Mouse (Mus musculus) embryonic facial prominence, embryonic 14.5 days (tissue): ENCODE measurements at regions not wholly inside any gene's neighbourhood (a gene's known extent, or its start where the extent isn't known, plus 50 kb on each side); places are given as distances from the start of the nearest gene placed in this dataset.
A peak's percentile ranks its signal among the peaks of the same experiment; 100 is the strongest.

ENCODE experiments used
- ATAC-seq: fragments of 200-750 bp; cut with Nextera tagmentation; 2 replicates; pipeline ENCODE4 v1.8.0; 2017; ENCODE audit warnings: low read depth, moderate number of reproducible peaks, moderate TSS enrichment
- DNase-seq: peaks from one replicate; pipeline ENCODE4 v3.0.0-alpha.2; 2015; ENCODE audit warnings: low spot score
- H3K27ac ChIP-seq: fragments of 300-500 bp; sonication (generic); replicated peaks from 2 replicates; pipeline ENCODE4 v1.5.1; 2014; ENCODE audit warnings: low read depth, mild to moderate bottlenecking, low read length, moderate library complexity
- H3K27me3 ChIP-seq: fragments of 300-500 bp; sonication (generic); replicated peaks from 2 replicates; pipeline ENCODE4 v1.6.1; 2014; ENCODE audit warnings: low read length; ENCODE audit not compliant: control insufficient read depth, insufficient read depth
- H3K36me3 ChIP-seq: fragments of 300-500 bp; sonication (generic); 2 replicates; pipeline ENCODE4 v1.6.1; 2014; ENCODE audit warnings: low read length, mixed read lengths; ENCODE audit not compliant: control insufficient read depth, insufficient read depth
- H3K4me1 ChIP-seq: fragments of 300-500 bp; sonication (generic); 2 replicates; pipeline ENCODE4 v1.6.1; 2014; ENCODE audit warnings: antibody characterized with exemption, low read length; ENCODE audit not compliant: control insufficient read depth, insufficient read depth
- H3K4me2 ChIP-seq: fragments of 300-500 bp; sonication (generic); 2 replicates; pipeline ENCODE4 v1.6.1; 2014; ENCODE audit warnings: low read depth, mild to moderate bottlenecking, low read length, moderate library complexity, mixed read lengths
- H3K4me3 ChIP-seq: fragments of 300-500 bp; sonication (generic); 2 replicates; pipeline ENCODE4 v1.5.1; 2014; ENCODE audit warnings: low read depth, mild to moderate bottlenecking, low read length
- H3K9ac ChIP-seq: fragments of 300-500 bp; sonication (generic); 2 replicates; pipeline ENCODE4 v1.6.1; 2014; ENCODE audit warnings: low read depth, mild to moderate bottlenecking, low read length, moderate library complexity, mixed read lengths
- H3K9me3 ChIP-seq: fragments of 300-500 bp; sonication (generic); 2 replicates; pipeline ENCODE4 v1.6.1; 2016; ENCODE audit warnings: low read length; ENCODE audit not compliant: control insufficient read depth
- WGBS: fragments of 180-500 bp; shearing (Covaris S2); extraction: QIAGEN DNeasy Blood & Tissue Kit; methylation state at CpG from one replicate; pipeline ENCODE4 v1.1.7; 2014; 5-methylcytosine and 5-hydroxymethylcytosine counted together

- Histone ChIP-seq H3K27me3 (no peaks in the 10 kb centered on the region), H3K36me3 (no peaks in the 10 kb centered on the region), H3K9me3 (no peaks in the 10 kb centered on the region), H3K4me2 (no peak overlapping the region), H3K4me1 (no peaks in the 10 kb centered on the region), H3K4me3 (no peak overlapping the region), H3K27ac (no peak overlapping the region), H3K9ac (no peak overlapping the region)
- ATAC-seq (no peak), DNase-seq (no peak)
- WGBS: 49% methylated on average over 7 of the region's 7 CpGs
Measured at GRCm38 (mm10) chr5:51888404-51888803, 301.9 kb downstream of the Dhx15 start.

DNA sequence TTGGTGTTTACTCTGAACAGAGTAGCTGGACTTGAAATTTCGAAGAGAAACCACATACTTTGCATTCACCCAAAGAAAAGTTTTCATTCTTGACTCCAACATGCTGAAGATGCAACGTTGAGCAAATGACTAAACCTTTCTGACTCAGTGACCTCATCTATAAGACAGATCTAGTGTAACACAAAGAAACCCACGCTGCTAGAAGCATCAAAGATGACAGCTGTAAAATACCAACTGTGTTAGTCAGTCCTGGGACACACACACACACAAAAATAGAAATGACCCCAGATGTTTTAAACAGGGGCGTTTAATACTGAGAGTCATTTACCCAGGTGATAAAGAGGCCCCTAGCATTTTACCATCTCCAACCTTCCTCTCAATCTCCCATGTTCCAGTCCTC lies 307.7 kb downstream of the Dhx15 start:
- DNase-seq (no peak), ATAC-seq (no peak)
- H3K4me3 ChIP-seq: no peak overlapping the region
- no peaks in the 10 kb centered on the region for H3K36me3 ChIP-seq
- no peak overlapping the region for H3K4me2 ChIP-seq
- no peaks in the 10 kb centered on the region for H3K4me1 ChIP-seq
- no peak overlapping the region for H3K27ac ChIP-seq
- WGBS: 68% methylated on average over 4 of the region's 4 CpGs
- no peak overlapping the region for H3K9ac ChIP-seq
- H3K9me3 ChIP-seq: no peaks in the 10 kb centered on the region
- H3K27me3 ChIP-seq: no peaks in the 10 kb centered on the region

DNA sequence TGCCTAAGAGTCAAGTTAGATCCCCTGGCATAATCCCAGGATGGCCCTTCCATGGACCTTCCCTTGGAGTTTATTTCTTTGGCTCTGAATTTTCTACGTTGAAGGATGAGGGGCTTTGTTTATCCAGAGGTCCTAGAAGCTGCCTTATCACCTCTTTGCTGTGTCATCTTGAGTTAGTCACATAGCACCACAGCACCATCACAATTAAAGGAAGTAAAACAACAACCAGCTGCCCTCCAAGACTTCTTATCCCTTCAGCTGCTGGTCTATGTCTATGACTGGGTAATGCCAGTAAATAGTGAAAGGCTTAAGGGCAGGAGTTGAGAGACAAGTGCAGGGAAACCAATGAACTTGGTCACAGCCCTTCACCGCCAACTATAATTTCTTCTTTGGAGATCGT lies 308.1 kb downstream of the Dhx15 start:
- Histone ChIP-seq H3K9me3 (no peaks in the 10 kb centered on the region), H3K4me2 (no peak overlapping the region)

DNA sequence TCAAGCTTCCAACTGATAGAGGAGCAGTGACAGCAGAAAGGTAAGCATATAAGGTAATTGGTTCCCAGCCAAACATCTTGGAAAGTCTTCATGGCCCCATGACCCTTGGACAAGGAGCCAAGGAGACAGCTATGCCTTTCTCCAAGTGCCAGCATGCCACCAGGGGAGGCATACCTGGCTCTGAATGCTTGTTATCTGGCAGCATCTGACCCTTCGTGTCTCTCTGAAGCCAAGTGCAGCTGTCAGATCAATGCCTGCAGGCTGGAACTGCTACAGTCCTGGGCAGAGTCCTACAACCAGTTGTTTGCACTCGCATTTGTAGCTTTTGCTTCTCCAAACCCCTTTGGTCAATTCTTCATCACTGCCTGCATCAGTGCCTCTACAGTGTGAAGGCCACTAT lies 309.3 kb upstream of the Ppargc1a start:
- Histone ChIP-seq H3K4me1 (no peaks in the 10 kb centered on the region), H3K4me2 (no peak overlapping the region), H3K9me3 (no peaks in the 10 kb centered on the region), H3K9ac (no peak overlapping the region), H3K27me3 (no peaks in the 10 kb centered on the region), H3K27ac (no peak overlapping the region), H3K4me3 (no peak overlapping the region), H3K36me3 (no peaks in the 10 kb centered on the region)
- ATAC-seq: no peak
- WGBS: 80% methylated on average over 2 of the region's 2 CpGs
- DNase-seq: no peak

More for the DNA sequence above, 308.1 kb downstream of the Dhx15 start:
- no peak for DNase-seq
- Histone ChIP-seq H3K9ac (no peak overlapping the region), H3K4me1 (no peaks in the 10 kb centered on the region), H3K36me3 (no peaks in the 10 kb centered on the region), H3K27ac (no peak overlapping the region), H3K27me3 (no peaks in the 10 kb centered on the region), H3K4me3 (no peak overlapping the region)
- no peak for ATAC-seq
- 80% methylated on average over 3 of the region's 3 CpGs for WGBS

- WGBS: 78% methylated on average over 5 of the region's 5 CpGs
Measured at GRCm38 (mm10) chr5:51873571-51873970, 306.0 kb upstream of the Ppargc1a start.

GRCm38 (mm10) chr5:51871735-51872134 lies 304.2 kb upstream of the Ppargc1a start:
- no peak for ATAC-seq
- 90% methylated on average over 12 of the region's 12 CpGs for WGBS

More at GRCm38 (mm10) chr5:51873571-51873970, 306.0 kb upstream of the Ppargc1a start:
- Histone ChIP-seq H3K27ac (no peak overlapping the region), H3K4me2 (no peak overlapping the region), H3K36me3 (no peaks in the 10 kb centered on the region), H3K9ac (no peak overlapping the region), H3K4me1 (no peaks in the 10 kb centered on the region), H3K4me3 (no peak overlapping the region), H3K9me3 (no peaks in the 10 kb centered on the region), H3K27me3 (no peaks in the 10 kb centered on the region)
- ATAC-seq: no peak
- DNase-seq: no peak

GRCm38 (mm10) chr5:51868223-51868713 lies 300.7 kb upstream of the Ppargc1a start:
- Histone ChIP-seq H3K36me3 (no peaks in the 10 kb centered on the region), H3K27me3 (no peaks in the 10 kb centered on the region), H3K9ac (no peak overlapping the region; the same call in 1 of the 2 replicates), H3K4me1 (no peaks in the 10 kb centered on the region), H3K27ac (no peak overlapping the region), H3K9me3 (no peaks in the 10 kb centered on the region), H3K4me3 (no peak overlapping the region), H3K4me2 (peak overlapping the region; percentile 33; the same call in 1 of the 2 replicates)
- no peak for DNase-seq
- 65% methylated on average over 18 of the region's 18 CpGs for WGBS
- no peak for ATAC-seq

More at GRCm38 (mm10) chr5:51871735-51872134, 304.2 kb upstream of the Ppargc1a start:
- Histone ChIP-seq H3K9ac (no peak overlapping the region), H3K9me3 (no peaks in the 10 kb centered on the region), H3K27me3 (no peaks in the 10 kb centered on the region), H3K36me3 (no peaks in the 10 kb centered on the region), H3K4me1 (no peaks in the 10 kb centered on the region), H3K4me2 (no peak overlapping the region), H3K27ac (no peak overlapping the region), H3K4me3 (no peak overlapping the region)
- no peak for DNase-seq

GRCm38 (mm10) chr5:51866002-51866401 lies 298.5 kb upstream of the Ppargc1a start:
- Histone ChIP-seq H3K27ac (no peak overlapping the region), H3K9ac (no peak overlapping the region), H3K4me3 (no peak overlapping the region), H3K9me3 (no peaks in the 10 kb centered on the region), H3K4me2 (no peak overlapping the region), H3K36me3 (no peaks in the 10 kb centered on the region), H3K27me3 (no peaks in the 10 kb centered on the region), H3K4me1 (no peaks in the 10 kb centered on the region)
- ATAC-seq (no peak), DNase-seq (no peak)
- WGBS: 84% methylated on average over 2 of the region's 2 CpGs

DNA sequence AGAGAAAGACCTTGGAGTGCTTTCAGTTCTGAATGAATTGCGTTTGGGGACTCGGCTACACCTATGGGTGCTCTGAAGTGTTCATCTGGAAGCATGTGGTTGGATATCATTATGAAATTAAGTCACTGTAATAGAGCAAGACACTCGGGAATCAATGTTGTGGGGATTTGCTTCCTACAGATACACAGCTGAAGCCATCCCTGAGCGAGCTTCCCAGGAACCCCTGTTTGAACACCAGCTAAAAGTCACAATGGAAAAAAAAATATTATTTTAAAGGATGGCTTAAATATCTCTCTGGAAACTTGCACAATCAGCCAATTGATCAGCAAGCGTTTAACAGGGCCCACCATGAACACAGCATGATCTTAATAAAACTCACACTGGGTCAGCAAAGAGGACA lies 293.0 kb upstream of the Ppargc1a start:
- no peaks in the 10 kb centered on the region for H3K36me3 ChIP-seq
- no peak for ATAC-seq
- WGBS: 71% methylated on average over 5 of the region's 5 CpGs
- H3K9me3 ChIP-seq: no peaks in the 10 kb centered on the region
- no peaks in the 10 kb centered on the region for H3K27me3 ChIP-seq
- H3K27ac ChIP-seq: no peak overlapping the region
- no peak overlapping the region for H3K4me2 ChIP-seq
- H3K4me3 ChIP-seq: no peak overlapping the region
- no peak for DNase-seq
- H3K9ac ChIP-seq: no peak overlapping the region
- H3K4me1 ChIP-seq: no peaks in the 10 kb centered on the region
